Comparison of ENCODE assay signal across 8 mouse cellular contexts in the genomic region with DNA sequence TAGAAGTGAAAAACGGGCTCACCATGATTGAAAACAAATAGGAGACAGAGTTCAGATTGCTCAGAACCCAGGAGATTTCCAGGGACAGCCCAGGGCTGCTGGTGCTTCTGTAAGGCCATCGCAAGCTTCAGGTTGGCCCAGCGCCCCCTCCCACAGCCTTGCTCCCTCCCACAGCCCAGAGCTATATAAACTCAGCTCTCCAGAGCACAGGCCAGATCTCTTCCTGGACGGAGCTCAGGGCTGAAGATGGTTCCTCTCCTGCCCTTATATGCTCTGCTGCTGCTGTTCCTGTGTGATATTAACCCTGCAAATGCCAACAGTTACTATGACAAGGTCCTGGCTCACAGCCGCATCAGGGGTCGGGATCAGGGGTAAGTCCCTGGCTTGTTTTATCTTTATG. TPM values are rescaled to one million over a fixed set of nuclear protein-coding genes. Genes with fewer than 3 reads are reported as not detected.
DNase-seq lines count a peak whose midpoint lies in the region; ATAC-seq lines count a peak whose summit lies in the region.

A gene (plus strand): TSS at position 213 of the 400 bp plus-strand sequence.

- no peak for DNase-seq in kidney, postnatal 25 days
- no peak for DNase-seq in adrenal gland, postnatal 4 days (ENCODE audit: low spot score in 2 of 2)
- DNase-seq in heart, postnatal 10 days = peak; percentile 71 to 76
- peak; percentile 36 to 66 for DNase-seq in urinary bladder, postnatal 4 days (ENCODE audit: low spot score in 2 of 2)
- no peak for DNase-seq in layer of hippocampus, postnatal 10 days (ENCODE audit: low spot score in 2 of 2)

- H3K9me3 ChIP-seq in kidney, embryonic 16.5 days (ENCODE audit: low read length) = no peaks in the 10 kb centered on the region
- H3K9me3 ChIP-seq in liver, embryonic 15.5 days (replicated peaks) = no peaks in the 10 kb centered on the region

- intact Hi-C loops in heart, postnatal 10 days (cut with DNase I) = loop anchor here (5.0 kb wide), 2 partner anchors 76 to 116 kb away; no protein-coding TSS in a partner anchor

- H3K9ac ChIP-seq in kidney, embryonic 16.5 days (replicated peaks; ENCODE audit: low read length) = peak within 1 kb of the TSS; percentile 41; the same call in 1 of the 2 replicates
- no peak within 1 kb of the TSS for H3K9ac ChIP-seq in liver, embryonic 15.5 days

- H3K36me3 ChIP-seq in kidney, embryonic 16.5 days (ENCODE audit: insufficient read depth, low read length) = no peaks in the 10 kb centered on the region
- H3K36me3 ChIP-seq in liver, embryonic 15.5 days (replicated peaks) = no peaks in the 10 kb centered on the region

- H3K4me1 ChIP-seq in kidney, embryonic 16.5 days (ENCODE audit: insufficient read depth, low read length) = peaks cover 19% of the 10 kb centered on the region
- no peaks in the 10 kb centered on the region for H3K4me1 ChIP-seq in liver, embryonic 15.5 days (replicated peaks)

- peak within 1 kb of the TSS; percentile 32 for H3K4me3 ChIP-seq in kidney, embryonic 16.5 days (ENCODE audit: low read length)
- H3K4me3 ChIP-seq in liver, embryonic 15.5 days (replicated peaks) = no peak within 1 kb of the TSS

- WGBS in kidney, embryonic 16.5 days = 30% methylated on average over 6 of the region's 6 CpGs
- WGBS in liver, embryonic 15.5 days (ENCODE audit: insufficient replicate concordance) = 32% methylated on average over 6 of the region's 6 CpGs

- no peak within 1 kb of the TSS for H3K27ac ChIP-seq in kidney, embryonic 16.5 days (ENCODE audit: low read length)
- no peak within 1 kb of the TSS for H3K27ac ChIP-seq in liver, embryonic 15.5 days (replicated peaks)

- H3K27me3 ChIP-seq in kidney, embryonic 16.5 days (ENCODE audit: insufficient read depth, low read length) = no peaks in the 10 kb centered on the region
- no peaks in the 10 kb centered on the region for H3K27me3 ChIP-seq in liver, embryonic 15.5 days

- ATAC-seq in kidney, embryonic 16.5 days (ENCODE audit: low FRiP score, low TSS enrichment) = no peak
- ATAC-seq in liver, embryonic 15.5 days (ENCODE audit: insufficient read depth) = no peak
- no peak for ATAC-seq in granulocyte monocyte progenitor cell, adult 5-6 weeks (replicated peaks; ENCODE audit: poor library complexity, severe bottlenecking)

- 0 out of 2 replicates have a peak within 1 kb of the TSS, but pooled peaks have one; percentile 10 for H3K4me2 ChIP-seq in kidney, embryonic 16.5 days (replicated peaks; ENCODE audit: low read depth, low read length)
- no peak within 1 kb of the TSS for H3K4me2 ChIP-seq in liver, embryonic 15.5 days

RNA-seq across cellular contexts. Expression of the gene that starts here (rescaled TPM):
- polyA plus RNA-seq in kidney, embryonic 16.5 days (2015; fragmentation: Nextera tagmentation; extraction: Ambion mirVana) = 108 and 117 TPM in 2 replicates
- total RNA-seq in adrenal gland, postnatal 4 days (2021) = 100 to 1,000 TPM; 376 to 462 TPM
- total RNA-seq in heart, postnatal 10 days (2021) = 100 to 1,000 TPM; 455 to 513 TPM
- 23.4 and 24.1 TPM in 2 replicates for polyA plus RNA-seq in liver, embryonic 15.5 days (2015; fragmentation: Nextera tagmentation; extraction: Ambion mirVana)
- 1 to 10 TPM; 4.6 to 5.2 TPM for total RNA-seq in layer of hippocampus, postnatal 10 days (2021)
- total RNA-seq in granulocyte monocyte progenitor cell, adult 5-6 weeks (2014; fragmentation: Nextera tagmentation) = 0.47 TPM in 1 of 2 replicates, not detected in the other
- total RNA-seq in granulocyte monocyte progenitor cell, adult 5-6 weeks (2017) = 0.34 and 0.52 TPM in 2 replicates

Comparison
In these comparisons a context has a peak if more than half of its experiments do, and no peak if none do; other contexts are left out.
1. RNA of the gene that starts here (total RNA-seq): 455 to 513 TPM in heart, postnatal 10 days and 376 to 462 TPM in adrenal gland, postnatal 4 days; 4.6 to 5.2 TPM in layer of hippocampus, postnatal 10 days and 0.34 to 0.52 TPM in granulocyte monocyte progenitor cell, adult 5-6 weeks; every median in the first group is over 10 times any median in the second.
2. DNase-seq: peak in heart, postnatal 10 days (2 of 2) and urinary bladder, postnatal 4 days (2 of 2); none in kidney, postnatal 25 days (0 of 2), adrenal gland, postnatal 4 days (0 of 2) and layer of hippocampus, postnatal 10 days (0 of 2).